Mouse (Mus musculus): ENCODE measurements around the gene Negr1. TPM values are rescaled to one million over a fixed set of nuclear protein-coding genes. Genes with fewer than 3 reads are reported as not detected.

Gene Negr1
- 0.02 TPM for polyA plus RNA-seq (2012; fragmentation: generic; extraction: Trizol)
- long read RNA-seq, experiment 1: 0 reads
- long read RNA-seq, experiment 2: 0 reads

DNA sequence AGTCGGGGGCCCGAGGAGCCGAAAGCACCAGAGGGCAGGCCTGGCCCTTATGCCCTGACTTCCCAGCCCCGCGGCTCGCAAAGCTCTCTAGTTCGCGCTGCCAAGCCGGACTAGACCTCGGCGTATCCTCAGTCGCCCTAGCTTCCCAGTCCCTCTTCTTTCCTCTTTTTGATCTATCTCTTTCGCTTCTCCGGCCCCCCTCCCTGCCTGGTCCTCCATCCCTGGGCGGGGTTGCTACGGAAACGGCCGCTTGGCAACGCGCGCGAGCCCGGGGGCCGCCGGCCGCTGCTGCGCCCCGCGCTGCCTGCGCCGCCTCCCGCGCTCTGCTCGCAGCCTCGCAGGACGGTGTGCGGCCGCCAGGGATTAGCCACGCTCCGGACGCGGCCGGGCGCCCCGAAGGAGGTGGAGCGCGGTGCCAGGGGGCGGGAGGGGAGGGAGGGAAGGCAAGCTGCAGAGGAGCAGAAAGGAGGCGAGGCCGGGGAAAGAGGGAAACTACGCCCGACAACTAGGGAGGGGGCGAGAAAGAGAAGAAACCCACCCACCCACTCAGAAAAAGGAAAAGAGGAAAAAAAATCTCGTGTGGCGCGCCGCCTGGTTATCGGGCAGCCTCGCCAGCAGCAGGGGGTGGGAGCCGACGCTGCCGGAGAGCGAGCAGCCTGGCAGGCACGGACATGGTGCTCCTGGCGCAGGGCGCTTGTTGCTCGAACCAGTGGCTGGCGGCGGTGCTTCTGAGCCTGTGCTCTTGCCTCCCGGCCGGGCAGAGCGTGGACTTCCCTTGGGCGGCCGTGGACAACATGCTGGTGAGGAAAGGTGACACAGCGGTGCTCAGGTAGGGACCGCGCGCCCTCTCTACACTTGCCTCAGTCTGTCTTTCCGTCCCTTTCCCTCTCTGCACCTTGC is at the start of gene Negr1:
TSS of gene Negr1 (plus strand) at position 271 of the 900 bp plus-strand sequence.
- peaks cover 3% of the 10 kb centered on the region for H3K27me3 ChIP-seq (ENCODE audit: control insufficient read depth, insufficient read depth, insufficient read length)

DNA sequence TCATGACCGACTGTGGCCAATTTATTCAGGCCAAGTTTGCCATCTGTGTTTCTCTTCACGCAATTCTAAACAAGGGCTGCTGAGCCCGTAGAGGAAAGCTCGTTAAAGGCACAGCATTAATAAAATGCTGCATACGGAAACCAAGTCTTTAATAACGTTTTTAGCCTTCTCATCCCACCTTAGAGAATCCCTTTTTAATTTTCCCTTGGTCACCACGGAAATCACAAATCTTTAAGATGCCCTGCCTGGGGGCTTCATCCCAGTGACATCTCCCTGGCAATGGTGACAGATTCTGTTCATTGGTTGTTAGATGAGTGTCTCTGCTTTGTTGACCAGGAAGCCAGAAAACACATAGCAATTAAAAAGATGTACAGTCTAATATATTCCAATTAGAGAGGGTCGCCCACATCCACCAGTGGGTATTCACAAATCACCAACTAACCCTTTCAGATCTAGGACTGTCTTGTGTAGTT is 35.1 kb upstream of the Negr1 start:
- Histone ChIP-seq H3K36me3 (ENCODE audit: control insufficient read depth, insufficient read depth) (no peaks in the 10 kb centered on the region), H3K79me2 (ENCODE audit: control insufficient read depth, insufficient read depth) (no peaks in the 10 kb centered on the region), H3ac (ENCODE audit: control insufficient read depth, insufficient read length, low read depth) (no peak overlapping the region), H3K27me3 (ENCODE audit: control insufficient read depth, insufficient read depth, insufficient read length) (no peaks in the 10 kb centered on the region), H3K4me3 (ENCODE audit: insufficient read depth, poor library complexity, severe bottlenecking) (no peak overlapping the region), H3K79me3 (ENCODE audit: low read depth) (no peaks in the 10 kb centered on the region)
- TF ChIP-seq CEBPB (IDR thresholded peaks at IDR 0.05; ENCODE audit: low read depth) (no peak), FOSL1 (IDR thresholded peaks at IDR 0.05; ENCODE audit: insufficient read depth, low read length, poor library complexity, severe bottlenecking) (no peak), MYOG (IDR thresholded peaks at IDR 0.05; ENCODE audit: control insufficient read depth, extremely low read depth, insufficient read length) (no peak)

More for the DNA sequence above, at the start of gene Negr1:
- Histone ChIP-seq H3K79me3 (ENCODE audit: low read depth) (no peaks in the 10 kb centered on the region), H3ac (ENCODE audit: control insufficient read depth, insufficient read length, low read depth) (no peak within 1 kb of the TSS), H3K36me3 (ENCODE audit: control insufficient read depth, insufficient read depth) (no peaks in the 10 kb centered on the region), H3K79me2 (ENCODE audit: control insufficient read depth, insufficient read depth) (no peaks in the 10 kb centered on the region), H3K4me3 (ENCODE audit: insufficient read depth, poor library complexity, severe bottlenecking) (no peak within 1 kb of the TSS)
- TF ChIP-seq MYOD1 (IDR thresholded peaks at IDR 0.05; ENCODE audit: control insufficient read depth, insufficient read length, low read depth): no peak
- no peak for TF ChIP-seq CTCF (IDR thresholded peaks at IDR 0.05; ENCODE audit: control insufficient read depth, insufficient read depth, insufficient read length)
- TF ChIP-seq USF1 (IDR thresholded peaks at IDR 0.05; ENCODE audit: low read depth): no peak
- no peak for TF ChIP-seq MYOG (IDR thresholded peaks at IDR 0.05; ENCODE audit: control insufficient read depth, extremely low read depth, insufficient read length)
- no peak for TF ChIP-seq MAX (IDR thresholded peaks at IDR 0.05)
- TF ChIP-seq FOSL1 (IDR thresholded peaks at IDR 0.05; ENCODE audit: insufficient read depth, low read length, poor library complexity, severe bottlenecking): no peak
- TF ChIP-seq CEBPB (IDR thresholded peaks at IDR 0.05; ENCODE audit: low read depth): no peak

DNA sequence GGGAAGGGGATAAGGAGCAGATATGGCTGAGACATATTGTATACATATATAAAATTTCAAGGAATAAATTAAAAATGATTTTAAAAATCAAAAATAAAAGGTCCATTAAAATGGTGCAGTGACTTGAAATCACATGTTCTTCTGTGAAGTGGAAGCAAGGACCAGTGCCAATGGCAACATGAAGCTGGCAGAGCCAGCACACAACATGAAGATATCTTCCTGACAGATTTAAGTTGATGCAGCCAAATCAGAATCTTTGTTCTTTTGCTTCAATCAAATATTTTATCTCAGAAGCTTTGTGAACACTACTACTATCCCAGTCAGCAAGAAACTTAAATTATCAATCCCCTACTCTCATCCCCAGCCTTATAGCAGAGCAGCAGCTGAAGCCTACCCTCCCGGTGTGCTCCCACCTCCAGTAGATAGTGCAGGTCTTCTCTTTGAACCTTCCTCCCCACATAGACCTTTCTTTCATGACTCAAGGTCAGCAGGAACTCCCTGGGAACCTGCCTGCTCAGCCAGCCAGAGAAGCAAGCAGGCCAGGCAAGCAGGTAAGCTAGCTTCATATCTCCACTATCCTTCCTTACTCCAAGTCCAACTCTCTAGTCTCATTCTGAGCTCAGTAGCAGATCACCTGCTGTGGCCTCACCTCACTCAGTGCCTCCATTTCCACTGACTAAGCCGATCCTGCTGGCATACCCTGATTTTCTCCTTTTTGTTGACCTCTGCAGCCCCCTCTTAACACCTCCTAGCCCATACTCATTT is 34.2 kb upstream of the Negr1 start:
- Histone ChIP-seq H3K79me2 (ENCODE audit: control insufficient read depth, insufficient read depth) (no peaks in the 10 kb centered on the region), H3ac (ENCODE audit: control insufficient read depth, insufficient read length, low read depth) (no peak overlapping the region), H3K36me3 (ENCODE audit: control insufficient read depth, insufficient read depth) (no peaks in the 10 kb centered on the region), H3K27me3 (ENCODE audit: control insufficient read depth, insufficient read depth, insufficient read length) (no peaks in the 10 kb centered on the region), H3K79me3 (ENCODE audit: low read depth) (no peaks in the 10 kb centered on the region), H3K4me3 (ENCODE audit: insufficient read depth, poor library complexity, severe bottlenecking) (no peak overlapping the region)
- TF ChIP-seq FOSL1 (IDR thresholded peaks at IDR 0.05; ENCODE audit: insufficient read depth, low read length, poor library complexity, severe bottlenecking): no peak
- no peak for TF ChIP-seq USF1 (IDR thresholded peaks at IDR 0.05; ENCODE audit: low read depth)
- no peak for TF ChIP-seq CEBPB (IDR thresholded peaks at IDR 0.05; ENCODE audit: low read depth)
- no peak for TF ChIP-seq MYOD1 (IDR thresholded peaks at IDR 0.05; ENCODE audit: control insufficient read depth, insufficient read length, low read depth)
- TF ChIP-seq CTCF (IDR thresholded peaks at IDR 0.05; ENCODE audit: control insufficient read depth, insufficient read depth, insufficient read length): no peak
- no peak for TF ChIP-seq MAX (IDR thresholded peaks at IDR 0.05)

DNA sequence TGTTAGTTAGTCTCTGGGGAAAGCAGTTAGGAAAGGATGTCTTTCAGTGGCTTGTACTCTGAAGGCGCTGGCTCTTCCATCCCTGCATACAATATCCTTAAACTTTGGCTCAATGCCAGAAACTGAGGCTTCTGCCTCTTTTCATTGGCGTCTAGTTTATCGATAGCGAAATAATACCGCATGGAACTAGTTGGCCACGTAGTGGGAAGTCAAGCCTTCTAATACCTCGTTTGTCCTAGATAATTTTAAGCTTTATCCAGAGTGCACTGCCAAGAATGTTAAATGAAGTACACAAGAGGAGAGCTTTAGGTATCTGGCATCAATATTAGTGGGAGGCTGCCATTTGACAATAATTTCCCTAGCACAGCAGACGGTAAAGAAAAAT is 2.2 kb upstream of the Negr1 start:
- H3K27me3 ChIP-seq (ENCODE audit: control insufficient read depth, insufficient read depth, insufficient read length): peaks cover 3% of the 10 kb centered on the region
- no peaks in the 10 kb centered on the region for H3K79me2 ChIP-seq (ENCODE audit: control insufficient read depth, insufficient read depth)
- no peaks in the 10 kb centered on the region for H3K36me3 ChIP-seq (ENCODE audit: control insufficient read depth, insufficient read depth)
- no peak overlapping the region for H3ac ChIP-seq (ENCODE audit: control insufficient read depth, insufficient read length, low read depth)
- no peak overlapping the region for H3K4me3 ChIP-seq (ENCODE audit: insufficient read depth, poor library complexity, severe bottlenecking)
- TF ChIP-seq MYOD1 (IDR thresholded peaks at IDR 0.05; ENCODE audit: control insufficient read depth, insufficient read length, low read depth) (no peak), FOSL1 (IDR thresholded peaks at IDR 0.05; ENCODE audit: insufficient read depth, low read length, poor library complexity, severe bottlenecking) (no peak), MAX (IDR thresholded peaks at IDR 0.05) (no peak), USF1 (IDR thresholded peaks at IDR 0.05; ENCODE audit: low read depth) (no peak), CTCF (IDR thresholded peaks at IDR 0.05; ENCODE audit: control insufficient read depth, insufficient read depth, insufficient read length) (no peak), MYOG (IDR thresholded peaks at IDR 0.05; ENCODE audit: control insufficient read depth, extremely low read depth, insufficient read length) (no peak), CEBPB (IDR thresholded peaks at IDR 0.05; ENCODE audit: low read depth) (no peak)
- H3K79me3 ChIP-seq (ENCODE audit: low read depth): no peaks in the 10 kb centered on the region

DNA sequence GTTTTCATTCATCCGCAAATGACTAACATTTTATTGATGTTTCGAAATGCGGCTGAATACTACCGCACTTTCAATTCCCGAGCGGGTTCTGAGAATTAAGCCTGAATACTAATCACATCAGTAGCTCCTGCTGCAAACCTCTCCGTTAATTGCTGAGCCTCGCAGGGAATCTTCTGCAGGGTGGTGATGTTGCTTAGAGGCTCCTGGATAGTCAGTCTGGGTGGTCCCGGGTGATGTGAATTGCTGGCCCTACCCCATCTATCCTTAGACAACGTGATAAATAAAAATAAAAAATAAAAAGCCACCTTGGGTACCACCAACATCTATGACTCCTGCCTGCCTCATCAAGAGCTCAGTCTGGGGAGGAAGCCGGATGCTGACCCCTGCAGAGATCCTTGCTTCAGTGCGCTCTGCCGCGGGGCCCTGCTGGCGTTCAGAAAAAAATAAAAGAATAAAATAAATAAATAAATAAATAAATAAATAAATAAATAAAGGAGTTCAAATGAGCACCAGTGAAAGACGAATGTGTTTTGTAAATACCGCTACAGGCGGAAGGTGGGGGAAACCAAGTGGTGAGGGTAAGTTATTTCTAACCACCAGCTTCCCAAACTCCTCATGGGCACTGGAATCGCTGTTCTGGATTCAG is 1.6 kb upstream of the Negr1 start:
- Histone ChIP-seq H3K79me3 (ENCODE audit: low read depth) (no peaks in the 10 kb centered on the region), H3K27me3 (ENCODE audit: control insufficient read depth, insufficient read depth, insufficient read length) (peaks cover 3% of the 10 kb centered on the region), H3K36me3 (ENCODE audit: control insufficient read depth, insufficient read depth) (no peaks in the 10 kb centered on the region), H3ac (ENCODE audit: control insufficient read depth, insufficient read length, low read depth) (no peak overlapping the region), H3K4me3 (ENCODE audit: insufficient read depth, poor library complexity, severe bottlenecking) (no peak overlapping the region), H3K79me2 (ENCODE audit: control insufficient read depth, insufficient read depth) (no peaks in the 10 kb centered on the region)
- TF ChIP-seq MYOD1 (IDR thresholded peaks at IDR 0.05; ENCODE audit: control insufficient read depth, insufficient read length, low read depth): no peak
- TF ChIP-seq CTCF (IDR thresholded peaks at IDR 0.05; ENCODE audit: control insufficient read depth, insufficient read depth, insufficient read length): no peak
- TF ChIP-seq CEBPB (IDR thresholded peaks at IDR 0.05; ENCODE audit: low read depth): no peak
- no peak for TF ChIP-seq MYOG (IDR thresholded peaks at IDR 0.05; ENCODE audit: control insufficient read depth, extremely low read depth, insufficient read length)
- TF ChIP-seq FOSL1 (IDR thresholded peaks at IDR 0.05; ENCODE audit: insufficient read depth, low read length, poor library complexity, severe bottlenecking): no peak
- no peak for TF ChIP-seq MAX (IDR thresholded peaks at IDR 0.05)
- no peak for TF ChIP-seq USF1 (IDR thresholded peaks at IDR 0.05; ENCODE audit: low read depth)
